Mouse (Mus musculus) heart, embryonic 10.5 days (tissue): ENCODE results near the gene Gm6034. TPM values are rescaled to one million over a fixed set of nuclear protein-coding genes. Genes with fewer than 3 reads are reported as not detected.
"Not testable (repeated sequence)": the region's sequence is repeated elsewhere in the genome, so short reads cannot be mapped to it uniquely, and the experiment has no call there.

Source experiments
- DNase-seq: peaks from one replicate; pipeline ENCODE4 v3.0.0-alpha.2; 2017; ENCODE audit warnings: low spot score
- H3K27ac ChIP-seq: fragments of 300-500 bp; sonication (generic); 2 replicates; pipeline ENCODE4 v1.5.1; 2016; ENCODE audit warnings: mild to moderate bottlenecking
- H3K27me3 ChIP-seq: fragments of 300-500 bp; sonication (generic); 2 replicates; pipeline ENCODE4 v1.6.1; 2016; ENCODE audit warnings: mild to moderate bottlenecking; ENCODE audit not compliant: poor library complexity, insufficient read depth, severe bottlenecking
- H3K36me3 ChIP-seq: fragments of 300-500 bp; sonication (generic); 2 replicates; pipeline ENCODE4 v1.6.1; 2016; ENCODE audit warnings: mild to moderate bottlenecking, moderate library complexity
- H3K4me1 ChIP-seq: fragments of 300-500 bp; sonication (generic); 2 replicates; pipeline ENCODE4 v1.6.1; 2016; ENCODE audit warnings: mild to moderate bottlenecking
- H3K4me3 ChIP-seq: fragments of 300-500 bp; sonication (generic); 2 replicates; pipeline ENCODE4 v1.5.1; 2016; ENCODE audit warnings: mild to moderate bottlenecking, moderate library complexity
- H3K9me3 ChIP-seq: fragments of 300-500 bp; sonication (generic); 2 replicates; pipeline ENCODE4 v1.6.1; 2016; ENCODE audit warnings: mild to moderate bottlenecking, moderate library complexity
- WGBS: fragments of 180-500 bp; shearing (Covaris S2); methylation state at CpG from one replicate; pipeline ENCODE4 v1.1.7; 2016; 5-methylcytosine and 5-hydroxymethylcytosine counted together
- polyA plus RNA-seq: library from polyadenylated mRNA; unstranded; fragments of >200 nt; fragmentation: Nextera tagmentation; extraction: Ambion mirVana; gene quantifications from 2 replicates; pipeline ENCODE4 v1.2.1, GENCODE M21; 2016

The Gm6034 gene
- polyA plus RNA-seq, 1 experiment from 2014 or later, result not detected

- 92% methylated on average over 7 of the region's 7 CpGs for WGBS
- not testable (repeated sequence) for H3K27me3 ChIP-seq, H3K27ac ChIP-seq, DNase-seq, H3K4me1 ChIP-seq, H3K4me3 ChIP-seq, H3K9me3 ChIP-seq
- peaks cover 10% of the 10 kb centered on the region; the same call in 1 of the 2 replicates for H3K36me3 ChIP-seq
These were observed 38.4 kb upstream of the Gm6034 start for GRCm38 (mm10) chr17:36004409-36004808.

DNA sequence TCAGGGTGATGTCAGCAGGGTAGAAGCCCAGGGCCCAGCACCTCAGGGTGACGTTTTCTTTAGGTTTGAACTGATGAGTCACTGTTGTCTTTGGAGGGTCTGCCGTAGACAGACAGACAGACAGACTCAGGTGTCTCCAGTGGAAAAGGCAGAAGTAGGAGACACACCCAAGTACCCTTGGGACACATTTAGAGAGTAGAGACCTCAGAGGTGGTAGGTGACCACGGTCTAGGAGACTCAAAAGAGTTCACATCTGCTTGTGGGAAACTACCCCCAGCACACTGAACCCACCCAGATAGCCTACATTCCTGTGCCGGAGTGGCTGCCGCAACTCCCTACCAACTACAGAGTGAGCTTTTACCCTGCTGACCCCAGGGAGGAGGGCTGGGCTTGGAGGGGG, 27.8 kb upstream of the Gm6034 start:
- WGBS, result 94% methylated on average over 5 of the region's 5 CpGs
- H3K27ac ChIP-seq, result no peak overlapping the region
- H3K36me3 ChIP-seq, result peaks cover 20% of the 10 kb centered on the region
- no peaks in the 10 kb centered on the region for H3K27me3 ChIP-seq
- H3K4me1 ChIP-seq, result 0 out of 2 replicates have a peak, but pooled peaks cover 3% of the 10 kb centered on the region
- DNase-seq, result no peak
- no peak overlapping the region for H3K4me3 ChIP-seq
- H3K9me3 ChIP-seq, result no peaks in the 10 kb centered on the region

- peaks cover 20% of the 10 kb centered on the region for H3K36me3 ChIP-seq
- no peaks in the 10 kb centered on the region for H3K9me3 ChIP-seq
- H3K27me3 ChIP-seq, result no peaks in the 10 kb centered on the region
- no peak overlapping the region for H3K4me3 ChIP-seq
- 87% methylated on average over 5 of the region's 5 CpGs for WGBS
- peaks cover 15% of the 10 kb centered on the region; the same call in 1 of the 2 replicates for H3K4me1 ChIP-seq
- no peak for DNase-seq
- H3K27ac ChIP-seq, result no peak overlapping the region
These were observed 25.7 kb upstream of the Gm6034 start for GRCm38 (mm10) chr17:36017046-36017445.

DNA sequence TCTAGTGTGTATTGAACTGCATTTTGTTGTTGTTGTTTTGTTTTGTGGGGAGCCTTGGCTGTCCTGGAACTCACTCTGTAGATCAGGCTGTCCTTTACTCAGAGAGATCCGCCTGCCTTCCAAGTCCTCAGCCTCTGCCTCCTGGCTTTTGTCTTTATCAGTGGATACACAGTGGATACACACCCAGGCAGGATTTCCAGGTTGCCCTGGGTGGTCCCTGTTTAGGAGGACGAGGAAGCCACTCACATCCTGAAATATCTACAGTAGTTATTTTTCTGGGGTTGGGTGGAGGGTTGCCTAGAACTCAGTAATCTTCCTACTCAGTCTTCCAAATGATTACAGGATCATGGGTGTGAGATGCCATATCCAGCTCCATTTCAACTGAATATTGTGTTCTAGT, 23.8 kb upstream of the Gm6034 start:
- 51% methylated on average over 2 of the region's 2 CpGs for WGBS
- H3K36me3 ChIP-seq, result peaks cover 20% of the 10 kb centered on the region
- no peak overlapping the region for H3K4me3 ChIP-seq
- no peak for DNase-seq
- no peaks in the 10 kb centered on the region for H3K27me3 ChIP-seq
- no peaks in the 10 kb centered on the region for H3K9me3 ChIP-seq
- H3K27ac ChIP-seq, result no peak overlapping the region
- H3K4me1 ChIP-seq, result peaks cover 20% of the 10 kb centered on the region

DNA sequence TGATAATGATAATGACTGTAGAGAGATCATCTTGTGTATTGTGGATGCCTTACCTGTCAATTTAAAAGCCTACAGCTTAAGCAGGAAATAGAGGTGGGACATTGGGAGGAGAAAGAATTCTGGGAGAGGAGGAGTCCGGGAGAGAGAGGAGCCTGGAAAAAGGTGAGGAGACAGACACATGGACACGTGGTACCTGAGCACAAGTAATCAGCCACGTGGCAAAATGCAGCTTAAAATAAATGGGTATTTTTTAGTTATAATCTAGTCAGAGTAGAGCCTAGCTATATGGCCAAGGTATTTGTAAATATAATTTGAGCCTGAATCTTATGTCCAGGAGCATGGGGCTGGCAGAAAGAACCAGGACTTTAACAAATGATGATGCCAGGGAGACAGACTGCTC, 23.2 kb upstream of the Gm6034 start:
- peak overlapping the region; percentile 42; the same call in 1 of the 2 replicates for H3K4me3 ChIP-seq
- H3K4me1 ChIP-seq, result peaks cover 23% of the 10 kb centered on the region
- H3K9me3 ChIP-seq, result no peaks in the 10 kb centered on the region
- whole genome bisulfite sequencing, result 75% methylated on average over 3 of the region's 3 CpGs
- no peaks in the 10 kb centered on the region for H3K27me3 ChIP-seq
- DNase-seq, result no peak
- peaks cover 15% of the 10 kb centered on the region for H3K36me3 ChIP-seq
- 0 out of 2 replicates have a peak overlapping the region, but pooled peaks have one; percentile 64 for H3K27ac ChIP-seq

DNA sequence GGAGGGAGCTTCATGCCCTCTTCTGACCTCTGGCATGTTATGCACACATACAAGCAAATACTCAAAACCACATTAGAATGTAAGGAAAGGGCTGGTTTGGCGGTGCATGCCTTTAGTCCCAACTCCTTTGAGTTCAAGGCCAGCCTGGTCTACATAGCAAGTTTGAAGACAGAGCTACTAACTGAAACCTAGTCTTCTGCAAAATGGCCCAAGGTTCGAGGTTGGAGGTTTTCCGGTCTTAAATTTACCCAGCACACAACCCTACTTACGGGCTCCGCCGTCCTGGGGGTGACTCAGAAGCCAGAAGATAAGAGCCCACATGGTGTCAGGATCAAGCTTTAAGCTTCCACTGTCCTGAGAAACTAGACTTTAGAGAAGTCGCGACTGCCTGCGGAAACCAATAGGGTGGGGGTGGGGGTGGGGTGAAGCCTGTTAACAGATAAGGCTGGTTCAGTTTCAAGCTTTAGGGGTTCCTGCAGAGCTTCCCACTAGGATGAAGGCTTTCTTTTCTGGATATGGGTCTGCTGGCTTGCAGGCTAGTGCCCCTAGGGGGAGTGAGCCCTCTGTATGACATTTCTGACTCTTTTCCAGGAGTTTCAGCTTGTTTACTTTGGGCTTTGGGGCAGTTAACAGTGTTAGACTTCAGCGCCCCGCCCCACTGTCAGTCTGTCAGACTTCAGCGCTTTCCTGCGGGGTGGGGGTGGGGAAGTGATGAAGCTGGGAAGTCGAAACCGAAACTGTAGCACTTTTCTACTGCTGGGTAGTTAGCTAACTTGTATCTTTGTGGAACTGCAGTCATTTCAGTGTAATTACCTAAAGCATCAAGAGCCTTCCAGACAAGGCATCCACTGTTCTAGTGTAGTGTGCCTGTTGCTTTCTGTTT, 22.3 kb upstream of the Gm6034 start, which contains the start of gene H2-T24:
Gene H2-T24 (minus strand): TSS at position 370 of the 883 bp plus-strand sequence.
- peak; percentile 86 for DNase-seq
- 25% methylated on average over 15 of the region's 15 CpGs for WGBS
- Histone ChIP-seq H3K4me3 (peak within 1 kb of the TSS; percentile 42; the same call in 1 of the 2 replicates), H3K36me3 (peaks cover 5% of the 10 kb centered on the region; the same call in 1 of the 2 replicates), H3K9me3 (no peaks in the 10 kb centered on the region), H3K27me3 (no peaks in the 10 kb centered on the region), H3K4me1 (peaks cover 25% of the 10 kb centered on the region), H3K27ac (peak within 1 kb of the TSS; percentile 64; the same call in 1 of the 2 replicates)

DNA sequence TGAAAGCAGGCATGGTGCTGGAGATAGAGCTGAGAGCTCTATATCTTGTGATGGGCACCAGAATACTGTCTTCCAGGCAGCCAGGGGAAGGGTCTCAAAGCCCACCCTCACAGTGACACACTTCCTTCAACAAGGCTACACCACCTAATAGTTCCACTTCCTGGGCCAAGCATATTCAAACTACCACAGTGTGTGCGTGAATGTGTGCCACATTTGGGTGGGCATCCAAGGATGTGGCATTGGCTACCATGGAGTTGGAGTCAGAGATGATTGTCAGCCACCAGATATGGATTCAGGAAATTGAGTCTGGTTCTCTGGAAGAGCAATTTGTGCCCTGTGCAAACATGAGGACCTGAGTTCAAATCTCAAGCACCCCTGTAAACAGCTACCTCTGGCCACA, 21.5 kb upstream of the Gm6034 start:
- Histone ChIP-seq H3K4me1 (peaks cover 25% of the 10 kb centered on the region), H3K27ac (no peak overlapping the region; the same call in 1 of the 2 replicates), H3K9me3 (no peaks in the 10 kb centered on the region), H3K4me3 (peak overlapping the region; percentile 42; the same call in 1 of the 2 replicates), H3K27me3 (no peaks in the 10 kb centered on the region), H3K36me3 (no peaks in the 10 kb centered on the region)
- DNase-seq, result no peak
- WGBS, result 83% methylated on average over 1 of the region's 1 CpGs

DNA sequence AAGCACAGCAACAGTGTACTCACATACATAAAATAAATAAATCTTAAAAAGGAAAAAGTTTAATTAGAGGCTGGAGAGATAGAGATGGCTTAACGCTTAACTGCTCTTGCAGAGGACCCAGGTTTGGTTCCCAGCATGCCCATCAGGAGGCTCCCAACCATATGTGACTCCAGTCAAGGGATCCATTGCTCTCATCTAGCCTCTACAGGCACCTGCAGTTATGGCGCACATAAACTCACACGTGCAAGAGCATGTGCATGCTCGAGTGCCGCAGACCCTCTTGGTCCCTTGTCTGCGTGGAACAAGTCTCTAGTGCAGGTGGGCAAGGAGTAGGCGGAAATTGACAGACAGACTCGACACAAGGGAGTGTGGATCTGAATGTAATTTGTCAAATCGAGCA, 20.7 kb upstream of the Gm6034 start:
- Histone ChIP-seq H3K27ac (no peak overlapping the region), H3K9me3 (no peaks in the 10 kb centered on the region), H3K27me3 (no peaks in the 10 kb centered on the region), H3K4me3 (no peak overlapping the region), H3K36me3 (no peaks in the 10 kb centered on the region), H3K4me1 (peaks cover 25% of the 10 kb centered on the region)
- 89% methylated on average over 9 of the region's 9 CpGs for WGBS
- no peak for DNase-seq

DNA sequence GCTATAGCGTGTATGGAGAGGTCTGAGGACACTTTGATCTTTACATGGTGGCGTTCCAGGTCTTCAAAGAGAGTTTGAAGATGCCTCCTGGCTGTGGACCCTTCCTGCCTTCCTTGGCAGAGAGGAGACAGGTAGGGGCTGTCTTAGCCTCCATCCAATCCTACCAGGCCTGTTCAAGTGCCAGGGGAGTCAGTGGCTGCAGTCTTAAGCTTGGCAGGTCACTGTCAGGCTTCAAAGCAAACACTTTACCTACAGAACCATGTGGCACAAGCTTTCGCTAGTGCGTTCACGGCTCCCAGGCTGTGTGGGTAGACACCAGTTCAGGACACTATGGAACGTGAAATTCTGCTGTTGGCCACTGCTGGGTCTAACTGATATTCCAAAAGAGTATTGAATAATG, 19.8 kb upstream of the Gm6034 start:
- no peak for DNase-seq
- no peaks in the 10 kb centered on the region for H3K27me3 ChIP-seq
- H3K36me3 ChIP-seq, result no peaks in the 10 kb centered on the region
- peaks cover 25% of the 10 kb centered on the region for H3K4me1 ChIP-seq
- H3K4me3 ChIP-seq, result no peak overlapping the region
- H3K9me3 ChIP-seq, result no peaks in the 10 kb centered on the region
- 88% methylated on average over 6 of the region's 6 CpGs for WGBS
- H3K27ac ChIP-seq, result no peak overlapping the region

- H3K27me3 ChIP-seq, result no peaks in the 10 kb centered on the region
- no peaks in the 10 kb centered on the region for H3K36me3 ChIP-seq
- 57% methylated on average over 9 of the region's 9 CpGs for WGBS
- H3K27ac ChIP-seq, result no peak overlapping the region
- H3K9me3 ChIP-seq, result no peaks in the 10 kb centered on the region
- no peak overlapping the region for H3K4me3 ChIP-seq
- peaks cover 25% of the 10 kb centered on the region for H3K4me1 ChIP-seq
- no peak for DNase-seq
These were observed 18.8 kb upstream of the Gm6034 start for GRCm38 (mm10) chr17:36023710-36024654.

DNA sequence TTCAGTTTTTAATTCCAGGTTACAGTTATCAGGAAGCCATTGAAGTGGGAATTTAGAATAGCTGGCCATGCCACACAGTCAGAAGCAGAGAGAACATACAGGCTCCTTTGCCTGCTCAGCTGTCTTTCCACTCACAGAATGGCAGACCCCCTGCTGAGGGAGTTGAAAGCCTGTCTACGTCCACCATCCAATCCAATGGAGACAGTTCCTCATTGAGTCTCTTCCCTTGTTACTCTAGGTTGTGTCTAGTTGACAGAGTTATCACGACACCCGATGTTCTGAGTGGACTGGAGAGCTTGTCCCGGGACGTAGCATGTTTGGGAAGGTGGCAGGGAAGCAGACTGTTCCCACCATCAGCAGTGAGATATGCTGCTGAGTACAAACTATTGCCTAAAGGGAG, 17.6 kb upstream of the Gm6034 start:
- H3K4me3 ChIP-seq, result no peak overlapping the region
- no peaks in the 10 kb centered on the region for H3K36me3 ChIP-seq
- whole genome bisulfite sequencing, result 53% methylated on average over 5 of the region's 5 CpGs
- DNase-seq, result no peak
- no peaks in the 10 kb centered on the region for H3K9me3 ChIP-seq
- no peaks in the 10 kb centered on the region for H3K27me3 ChIP-seq
- peaks cover 20% of the 10 kb centered on the region for H3K4me1 ChIP-seq
- no peak overlapping the region for H3K27ac ChIP-seq

- Histone ChIP-seq H3K27me3 (no peaks in the 10 kb centered on the region), H3K27ac (no peak overlapping the region), H3K9me3 (no peaks in the 10 kb centered on the region), H3K36me3 (no peaks in the 10 kb centered on the region), H3K4me1 (peaks cover 15% of the 10 kb centered on the region; the same call in 1 of the 2 replicates), H3K4me3 (no peak overlapping the region)
- DNase-seq, result no peak
- WGBS, result 52% methylated on average over 4 of the region's 4 CpGs
These were observed 16.9 kb upstream of the Gm6034 start for GRCm38 (mm10) chr17:36025901-36026300.
